Mouse (Mus musculus): ENCODE measurements around the gene Lrrc8e.

Gene Lrrc8e

GRCm38 (mm10) chr8:4226739-4227347, at the start of gene Lrrc8e:
Gene Lrrc8e (plus strand): TSS chr8:4226827.
- DNase-seq, result peak; percentile 48

- no peak for DNase-seq
Measured at GRCm38 (mm10) chr8:4183409-4183808, 43.2 kb upstream of the Lrrc8e start.

- DNase-seq, result no peak
Measured at GRCm38 (mm10) chr8:4186151-4186550, 40.5 kb upstream of the Lrrc8e start.

GRCm38 (mm10) chr8:4188605-4189004, 38.0 kb upstream of the Lrrc8e start:
- no peak for DNase-seq

- no peak for DNase-seq
Measured at GRCm38 (mm10) chr8:4189031-4189722, 37.5 kb upstream of the Lrrc8e start.

GRCm38 (mm10) chr8:4192305-4192704, 34.3 kb upstream of the Lrrc8e start:
- no peak for DNase-seq

DNA sequence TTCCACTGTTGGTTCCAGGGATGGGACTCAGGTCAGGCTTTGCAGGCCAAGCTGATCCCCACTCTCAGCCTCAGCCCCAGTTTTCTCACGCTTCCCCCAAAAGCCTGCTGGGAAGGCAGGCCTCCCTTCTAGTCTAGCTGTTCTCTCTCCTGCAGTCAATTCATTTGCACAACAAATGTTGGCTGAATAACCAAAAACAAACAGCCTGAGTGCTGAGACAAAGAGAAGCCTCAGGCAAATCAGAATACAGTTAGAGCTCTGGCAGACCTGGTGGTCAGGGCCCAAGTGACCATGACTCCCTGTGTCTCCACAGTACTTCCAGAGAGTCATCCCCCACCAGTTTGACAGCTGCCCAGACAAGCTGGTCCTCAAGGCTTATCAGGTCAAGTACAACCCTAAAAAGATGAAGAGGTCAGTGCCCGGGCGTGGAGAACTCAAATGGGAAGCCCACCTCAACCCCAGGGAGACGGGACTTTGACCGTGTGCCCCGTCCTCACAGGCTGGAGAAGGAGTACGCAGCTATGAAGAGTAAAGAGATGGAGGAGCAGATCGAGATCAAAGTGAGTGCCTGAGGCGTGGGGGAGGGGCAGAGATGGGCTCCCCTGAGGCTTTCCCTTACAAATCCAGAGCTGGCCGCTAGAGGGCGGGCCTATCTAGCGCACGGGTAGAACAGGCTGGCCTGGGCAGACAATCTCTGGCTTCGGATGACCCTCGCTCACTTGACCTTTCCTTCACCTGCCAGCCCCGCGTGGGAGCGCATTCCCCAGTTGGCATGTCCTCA, 33.6 kb upstream of the Lrrc8e start:
- peak; percentile 94 for DNase-seq

GRCm38 (mm10) chr8:4193588-4193894, 33.1 kb upstream of the Lrrc8e start:
- DNase-seq, result no peak

DNA sequence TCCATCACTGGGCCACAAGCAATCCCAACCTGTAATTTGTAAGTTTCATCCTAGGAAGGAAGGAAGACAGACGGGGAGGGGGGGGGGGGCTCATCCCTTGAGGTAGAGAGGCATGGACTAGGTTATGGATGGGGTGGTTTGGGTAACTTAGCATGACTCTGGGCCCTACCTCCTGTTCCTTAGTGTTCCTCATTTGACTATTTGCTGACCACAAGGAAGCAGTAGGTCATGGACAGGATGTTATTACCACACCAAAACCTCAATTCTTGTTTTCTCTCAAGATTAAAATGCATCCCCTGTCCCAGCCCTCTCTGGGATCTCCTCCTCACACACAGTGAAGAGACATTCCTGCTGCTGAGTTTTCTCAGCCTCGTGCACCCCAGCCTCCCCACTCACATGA, 25.3 kb upstream of the Lrrc8e start:
- no peak for DNase-seq

- no peak for DNase-seq
Measured at GRCm38 (mm10) chr8:4205246-4206123, 21.1 kb upstream of the Lrrc8e start.

GRCm38 (mm10) chr8:4206182-4207015, 20.2 kb upstream of the Lrrc8e start:
- no peak for DNase-seq

DNA sequence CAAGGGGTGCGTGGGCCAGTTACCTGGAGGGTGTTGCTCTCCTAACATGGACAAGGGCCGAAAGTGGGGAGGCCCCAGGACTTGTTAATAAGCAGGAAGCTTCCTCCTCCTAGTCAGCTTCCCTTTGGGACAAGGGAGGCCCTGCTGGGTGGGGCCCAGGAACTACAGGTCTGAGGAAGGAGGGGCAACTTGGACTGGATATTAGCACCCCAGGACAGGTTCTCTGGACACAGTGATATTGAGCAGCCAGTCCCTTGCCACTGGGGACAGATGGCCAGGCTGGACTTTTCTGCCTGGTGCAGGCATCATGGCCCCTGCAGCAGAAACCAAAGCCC, 19.6 kb upstream of the Lrrc8e start:
- no peak for DNase-seq

- DNase-seq, result no peak
Measured at GRCm38 (mm10) chr8:4211097-4211496, 15.5 kb upstream of the Lrrc8e start.

- DNase-seq, result peak; percentile 33
Measured at GRCm38 (mm10) chr8:4212809-4213209, 13.8 kb upstream of the Lrrc8e start.

- peak; percentile 72 for DNase-seq
Measured at GRCm38 (mm10) chr8:4213210-4214005, 13.2 kb upstream of the Lrrc8e start.

DNA sequence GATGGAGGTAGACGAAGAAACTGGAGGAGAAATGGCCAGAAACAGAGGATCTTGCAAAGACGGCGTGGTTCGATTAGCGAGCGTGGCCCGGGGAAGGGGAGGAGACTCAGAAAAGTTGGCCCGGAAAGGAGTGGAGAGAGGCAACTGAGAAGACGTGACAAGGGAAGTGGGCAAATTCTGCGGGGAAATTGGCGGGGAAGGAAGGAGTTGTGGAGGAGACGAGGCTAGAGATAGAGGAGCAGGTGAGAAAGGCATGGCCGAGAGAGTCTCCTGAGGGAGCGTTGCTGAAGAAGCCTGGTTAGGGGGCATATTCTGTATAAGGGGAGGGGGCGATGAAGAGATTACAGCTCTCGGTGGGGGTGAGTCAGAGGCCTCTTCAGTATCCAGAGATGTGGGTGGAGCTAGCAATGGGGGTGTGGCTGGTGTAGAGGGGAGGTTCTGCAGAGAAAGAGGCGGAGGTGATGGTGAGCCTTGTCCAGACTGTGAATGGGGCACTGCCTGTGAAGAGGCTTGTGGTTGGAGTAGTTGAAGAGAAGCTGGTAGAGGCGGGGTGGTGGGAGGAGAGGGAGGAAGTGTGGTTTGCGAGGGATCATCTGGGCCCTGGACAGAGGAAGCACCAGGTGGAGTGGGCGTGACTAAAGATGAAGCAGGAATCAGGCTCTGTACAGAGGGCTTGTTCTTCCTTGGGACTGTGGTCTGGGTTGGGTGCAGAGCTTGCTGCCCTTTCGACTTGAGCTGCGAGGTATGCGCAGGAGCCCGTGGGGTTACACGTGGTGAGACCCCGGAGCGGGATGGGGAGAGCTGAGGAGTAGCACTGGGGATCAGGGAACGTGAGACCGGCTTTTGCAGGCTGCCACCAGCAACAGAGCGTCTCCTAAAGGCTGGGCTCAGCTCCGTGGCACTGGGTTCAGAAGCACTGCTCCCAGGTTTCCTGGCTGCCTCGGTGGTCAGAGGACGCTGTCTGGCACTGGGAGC, 12.3 kb upstream of the Lrrc8e start:
- peak; percentile 62 for DNase-seq

- peak; percentile 10 for DNase-seq
Measured at GRCm38 (mm10) chr8:4216296-4216695, 10.3 kb upstream of the Lrrc8e start.

DNA sequence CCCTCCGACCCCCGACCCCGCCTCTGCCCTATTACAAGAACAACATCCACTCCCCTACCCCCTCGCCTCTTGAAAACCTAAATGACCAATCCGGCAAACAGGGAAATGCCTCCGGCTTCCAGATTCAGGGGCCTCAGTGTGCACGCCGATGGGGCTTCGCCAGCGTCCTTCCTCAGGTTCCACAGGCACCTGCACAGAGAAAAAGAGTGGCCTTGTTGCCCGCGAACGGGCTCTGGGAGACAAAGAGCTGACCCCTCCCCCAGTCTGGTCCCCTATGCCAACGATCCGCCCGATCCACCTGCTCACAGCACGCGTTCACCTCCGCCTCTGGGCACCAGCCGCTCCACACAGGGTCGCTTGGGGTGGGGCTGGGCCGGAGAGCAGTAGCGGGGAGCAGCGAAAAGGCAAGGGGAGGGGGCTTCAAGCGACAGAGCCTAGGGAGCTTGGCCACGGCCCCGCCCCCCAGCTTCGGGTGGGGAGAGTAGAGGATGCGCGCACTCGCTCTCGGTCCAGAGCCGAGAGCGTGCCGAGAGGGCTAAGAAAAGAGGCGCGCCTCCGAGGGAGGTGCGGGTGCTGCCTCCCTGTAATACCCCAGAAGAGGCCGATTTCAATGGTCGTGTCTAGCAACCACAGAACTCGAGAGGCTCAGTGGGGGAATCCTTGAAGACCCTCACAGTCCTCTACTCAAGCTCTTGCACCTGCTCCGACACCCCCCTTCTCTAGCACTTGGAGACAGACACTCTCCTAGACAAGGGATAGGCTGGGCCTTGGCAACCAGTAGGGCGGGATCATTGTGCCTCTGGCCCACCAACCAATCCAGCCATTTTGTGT, 9.6 kb upstream of the Lrrc8e start, which contains the start of gene Prr36:
Gene Prr36 (minus strand): TSS at position 669 of the 831 bp plus-strand sequence.
- peak; percentile 38 for DNase-seq

- no peak for DNase-seq
Measured at GRCm38 (mm10) chr8:4219617-4220016, 7.0 kb upstream of the Lrrc8e start.

All from kidney, postnatal 10 days (tissue).